Mouse (Mus musculus) naive thymus-derived CD4-positive, alpha-beta T cell, adult 5 months (primary cell): Measurements from ENCODE around the gene Atxn1l. TPM values are rescaled to one million over a fixed set of nuclear protein-coding genes. Genes with fewer than 3 reads are reported as not detected.

Experiments
- polyA plus RNA-seq: library from polyadenylated mRNA; unstranded; fragments of 100-300 nt; shearing (Covaris generic); gene quantifications from one replicate; pipeline ENCODE4 v1.2.1, GENCODE M21; 2017

Gene Atxn1l
- polyA plus RNA-seq: 4.6 TPM

GRCm38 (mm10) chr8:109737237-109738048 is at the start of gene Atxn1l:
Gene Atxn1l (minus strand): TSS chr8:109737739.

DNA sequence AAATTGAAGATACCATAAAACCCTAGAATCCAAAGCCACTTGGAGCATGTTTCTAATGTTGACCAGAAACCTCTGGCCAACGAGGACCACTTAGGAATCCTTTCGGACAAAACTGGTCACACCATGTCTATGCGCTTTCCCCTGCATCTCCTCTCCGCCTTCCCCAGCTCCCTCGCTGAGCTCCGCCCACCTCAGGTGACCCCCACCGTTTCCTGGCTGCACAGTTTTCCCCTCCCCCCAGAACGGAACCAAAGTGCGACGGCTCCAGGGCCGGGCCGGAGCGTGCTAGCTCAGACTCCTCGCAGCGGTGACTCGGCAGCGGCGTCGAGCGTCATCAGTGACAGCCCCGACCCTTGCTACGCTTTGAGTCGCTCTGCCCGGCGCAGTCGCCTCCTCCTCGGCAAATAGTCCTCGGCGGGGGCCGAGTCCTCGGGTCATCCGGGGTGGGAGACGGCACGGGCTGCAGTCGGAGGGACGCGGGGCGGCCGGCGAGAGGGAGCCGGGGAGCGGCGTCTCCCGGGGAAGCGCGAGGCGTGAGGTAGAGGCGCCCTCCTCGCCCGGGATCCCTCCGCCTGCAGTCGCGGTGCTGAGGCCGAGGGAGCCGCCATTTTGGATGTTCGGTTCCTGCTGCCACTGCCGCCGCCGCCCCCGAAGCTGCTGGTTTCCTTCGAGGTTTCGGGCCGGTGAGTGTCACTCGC is 40.9 kb upstream of the Atxn1l start, which contains the start of gene Ap1g1:
Ap1g1 (plus strand) TSS at position 275 of the 698 bp plus-strand sequence.

DNA sequence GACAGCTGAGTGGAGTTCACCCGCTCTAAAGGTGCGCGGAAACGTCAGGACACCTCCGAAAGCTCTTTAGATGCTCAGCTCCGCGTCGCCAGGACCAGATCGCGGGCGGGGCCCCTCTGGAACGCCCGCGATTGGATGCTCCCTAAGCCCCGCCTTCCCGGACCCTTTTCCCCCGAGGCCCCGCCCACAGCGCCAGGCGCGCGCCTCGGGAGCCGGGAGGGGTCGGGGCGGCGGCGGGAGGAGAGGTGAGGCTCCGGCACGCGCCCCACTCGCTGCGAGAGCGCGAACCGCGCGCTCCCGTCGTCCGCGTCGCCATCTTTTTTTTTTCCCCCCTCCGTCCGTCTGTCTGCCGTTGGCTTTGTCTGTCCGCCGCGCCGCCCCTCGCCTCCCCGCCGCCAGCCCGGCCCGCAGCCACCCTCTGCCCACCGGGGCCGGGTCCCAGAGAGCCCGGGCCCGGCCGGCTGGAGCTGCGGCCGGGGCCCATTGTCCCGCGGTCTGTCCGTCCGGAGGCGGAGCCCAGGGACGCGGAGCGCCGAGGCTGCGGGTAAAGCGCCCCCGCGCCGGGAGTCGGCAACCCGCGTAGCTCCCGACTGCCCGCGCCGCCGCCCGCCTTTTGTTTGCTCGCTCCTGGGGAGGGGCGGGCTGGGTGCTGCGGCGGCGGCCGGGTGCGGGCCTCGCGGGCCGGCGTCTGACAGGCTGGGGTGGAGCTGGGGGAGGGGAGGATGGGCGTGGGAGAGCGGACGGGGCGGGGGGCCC is 32.0 kb downstream of the Atxn1l start, which contains the start of gene Zfp821:
Zfp821 (plus strand) TSS at position 227 of the 756 bp plus-strand sequence.

DNA sequence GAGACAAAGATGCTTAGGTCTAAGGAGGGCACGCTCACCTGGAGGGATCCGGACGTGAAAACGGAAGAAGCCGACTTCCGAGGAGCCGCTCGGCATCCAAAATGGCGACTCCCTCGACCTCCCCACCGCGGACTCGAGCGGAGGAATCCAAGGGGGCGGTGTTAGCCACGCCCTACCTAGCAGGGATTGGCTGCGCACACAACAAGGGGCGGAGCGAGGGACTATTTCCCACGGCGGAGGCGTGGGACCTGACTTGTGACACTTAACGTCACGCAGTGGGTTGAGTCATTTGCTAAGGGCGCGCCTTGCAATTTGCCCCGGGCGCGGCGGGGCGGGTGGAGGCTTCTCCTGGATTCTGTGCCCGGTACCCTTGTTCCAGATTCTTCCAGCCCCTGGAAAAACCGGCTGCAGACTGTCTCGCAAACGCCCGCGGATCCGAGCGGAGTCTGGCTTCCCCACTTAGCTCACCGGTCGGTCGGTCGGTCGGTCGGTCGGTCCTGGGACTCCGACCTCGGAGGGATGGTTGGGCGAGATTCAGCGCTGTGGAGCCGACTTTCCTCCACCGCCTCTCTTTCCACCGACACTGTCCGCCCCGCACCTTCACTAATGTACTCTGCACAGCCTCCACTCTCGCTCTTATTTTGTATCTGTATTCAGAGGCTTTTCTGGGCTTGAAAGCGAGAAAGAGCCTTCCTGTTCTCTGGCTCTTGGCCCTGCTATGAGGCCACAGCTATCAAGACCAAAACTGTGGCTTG is 44.2 kb downstream of the Atxn1l start, which contains the start of gene Ist1:
Ist1 (minus strand) TSS at position 115 of the 755 bp plus-strand sequence.

Other genes starting within 250 kb of the Atxn1l start
- gene Pmfbp1, start 243.7 kb downstream of the Atxn1l start, polyA plus RNA-seq: not detected
- 46.0 TPM for gene Dhx38, start 171.9 kb downstream of the Atxn1l start, polyA plus RNA-seq
- gene Txnl4b, start 171.8 kb downstream of the Atxn1l start, polyA plus RNA-seq: 4.4 TPM
- not detected for gene Hp, start 158.6 kb downstream of the Atxn1l start, polyA plus RNA-seq
- 28.4 TPM for gene Dhodh, start 129.1 kb downstream of the Atxn1l start, polyA plus RNA-seq
- 1.2 TPM for gene Pkd1l3, start 123.2 kb downstream of the Atxn1l start, polyA plus RNA-seq
- gene Ist1, start 44.5 kb downstream of the Atxn1l start, polyA plus RNA-seq: 147 TPM
- 2.8 TPM for gene Zfp821, start 32.2 kb downstream of the Atxn1l start, polyA plus RNA-seq
- 58.9 TPM for gene Ap1g1, start 40.8 kb upstream of the Atxn1l start, polyA plus RNA-seq
- 0.76 TPM for gene Phlpp2, start 130.8 kb upstream of the Atxn1l start, polyA plus RNA-seq
- not detected for gene Marveld3, start 224.5 kb upstream of the Atxn1l start, polyA plus RNA-seq